Mouse (Mus musculus): ENCODE measurements at regions not wholly inside any gene's neighbourhood (a gene's known extent, or its start where the extent isn't known, plus 50 kb on each side); places are given as distances from the start of the nearest gene placed in this dataset.

GRCm38 (mm10) chr10:112863808-112864207 lies 65.0 kb downstream of the Atxn7l3b start:
- DNase-seq (ENCODE audit: low read depth): no peak

- no peak for DNase-seq (ENCODE audit: low read depth)
Observed at GRCm38 (mm10) chr10:112863375-112863774, 65.4 kb downstream of the Atxn7l3b start.

- DNase-seq (ENCODE audit: low read depth): no peak
Observed at GRCm38 (mm10) chr10:112851997-112852396, 76.8 kb downstream of the Atxn7l3b start.

GRCm38 (mm10) chr10:112846225-112846624 lies 82.6 kb downstream of the Atxn7l3b start:
- DNase-seq (ENCODE audit: low read depth): no peak

- DNase-seq (ENCODE audit: low read depth): no peak
Observed at GRCm38 (mm10) chr10:112837400-112838035, 91.3 kb downstream of the Atxn7l3b start.

GRCm38 (mm10) chr10:112835970-112836369 lies 92.8 kb downstream of the Atxn7l3b start:
- no peak for DNase-seq (ENCODE audit: low read depth)

GRCm38 (mm10) chr10:112835508-112835907 lies 93.3 kb downstream of the Atxn7l3b start:
- no peak for DNase-seq (ENCODE audit: low read depth)

- no peak for DNase-seq (ENCODE audit: low read depth)
Observed at GRCm38 (mm10) chr10:112810181-112810580, 118.6 kb downstream of the Atxn7l3b start.

GRCm38 (mm10) chr10:112803557-112803956 lies 125.2 kb downstream of the Atxn7l3b start:
- DNase-seq (ENCODE audit: low read depth): no peak

- peak; percentile 11 for DNase-seq (ENCODE audit: low read depth)
Observed at GRCm38 (mm10) chr10:112801560-112801959, 127.2 kb downstream of the Atxn7l3b start.

GRCm38 (mm10) chr10:112798603-112799002 lies 130.2 kb downstream of the Atxn7l3b start:
- DNase-seq (ENCODE audit: low read depth): no peak

- DNase-seq (ENCODE audit: low read depth): no peak
Observed at GRCm38 (mm10) chr10:112798090-112798489, 130.7 kb downstream of the Atxn7l3b start.

GRCm38 (mm10) chr10:112795938-112796337 lies 132.9 kb downstream of the Atxn7l3b start:
- no peak for DNase-seq (ENCODE audit: low read depth)

GRCm38 (mm10) chr10:112795473-112795872 lies 133.3 kb downstream of the Atxn7l3b start:
- no peak for DNase-seq (ENCODE audit: low read depth)

- no peak for DNase-seq (ENCODE audit: low read depth)
Observed at GRCm38 (mm10) chr10:112788236-112788635, 140.6 kb downstream of the Atxn7l3b start.

GRCm38 (mm10) chr10:112774262-112774661 lies 154.5 kb downstream of the Atxn7l3b start:
- no peak for DNase-seq (ENCODE audit: low read depth)

- no peak for DNase-seq (ENCODE audit: low read depth)
Observed at GRCm38 (mm10) chr10:112746683-112747082, 182.1 kb downstream of the Atxn7l3b start.

- DNase-seq (ENCODE audit: low read depth): no peak
Observed at GRCm38 (mm10) chr10:112743527-112743926, 185.3 kb downstream of the Atxn7l3b start.

- DNase-seq (ENCODE audit: low read depth): no peak
Observed at GRCm38 (mm10) chr10:112742123-112742522, 186.7 kb downstream of the Atxn7l3b start.

Measured in fibroblast of lung, adult 2 months (primary cell).